Mouse (Mus musculus) CH12.LX (cell line): ENCODE results near the gene Cd207.

Experiments
- BHLHE40 ChIP-seq: IDR thresholded peaks from 2 replicates; pipeline ENCODE4 v1.6.1; 2011; ENCODE audit warnings: mild to moderate bottlenecking, low read depth, low read length, improper control_type of control experiment
- CHD1 ChIP-seq: IDR thresholded peaks from 2 replicates; pipeline ENCODE4 v1.6.1; 2012; ENCODE audit warnings: low read depth, low read length, improper control_type of control experiment, inconsistent platforms
- CTCF ChIP-seq, 2 experiments: IDR thresholded peaks in 1 of 2; conservative IDR thresholded peaks in 1 of 2; 2 replicates each; pipeline ENCODE4 v1.5.1; 2011 to 2012; ENCODE audit warnings: low read depth in 2 of 2, low read length in 2 of 2, improper control_type of control experiment in 1 of 2, inconsistent platforms in 1 of 2, mild to moderate bottlenecking in 1 of 2, moderate library complexity in 1 of 2
- EP300 ChIP-seq: IDR thresholded peaks from 2 replicates; pipeline ENCODE4 v1.6.1; 2011; ENCODE audit warnings: low read length, improper control_type of control experiment
- ETS1 ChIP-seq: conservative IDR thresholded peaks from 2 replicates; pipeline ENCODE4 v1.6.1; 2012; ENCODE audit warnings: low read depth, mild to moderate bottlenecking, inconsistent platforms, low read length, improper control_type of control experiment, moderate library complexity
- TCF12 ChIP-seq: IDR thresholded peaks from 2 replicates; pipeline ENCODE4 v1.6.1; 2014; ENCODE audit warnings: low read depth, mild to moderate bottlenecking, inconsistent platforms, low read length, improper control_type of control experiment

DNA sequence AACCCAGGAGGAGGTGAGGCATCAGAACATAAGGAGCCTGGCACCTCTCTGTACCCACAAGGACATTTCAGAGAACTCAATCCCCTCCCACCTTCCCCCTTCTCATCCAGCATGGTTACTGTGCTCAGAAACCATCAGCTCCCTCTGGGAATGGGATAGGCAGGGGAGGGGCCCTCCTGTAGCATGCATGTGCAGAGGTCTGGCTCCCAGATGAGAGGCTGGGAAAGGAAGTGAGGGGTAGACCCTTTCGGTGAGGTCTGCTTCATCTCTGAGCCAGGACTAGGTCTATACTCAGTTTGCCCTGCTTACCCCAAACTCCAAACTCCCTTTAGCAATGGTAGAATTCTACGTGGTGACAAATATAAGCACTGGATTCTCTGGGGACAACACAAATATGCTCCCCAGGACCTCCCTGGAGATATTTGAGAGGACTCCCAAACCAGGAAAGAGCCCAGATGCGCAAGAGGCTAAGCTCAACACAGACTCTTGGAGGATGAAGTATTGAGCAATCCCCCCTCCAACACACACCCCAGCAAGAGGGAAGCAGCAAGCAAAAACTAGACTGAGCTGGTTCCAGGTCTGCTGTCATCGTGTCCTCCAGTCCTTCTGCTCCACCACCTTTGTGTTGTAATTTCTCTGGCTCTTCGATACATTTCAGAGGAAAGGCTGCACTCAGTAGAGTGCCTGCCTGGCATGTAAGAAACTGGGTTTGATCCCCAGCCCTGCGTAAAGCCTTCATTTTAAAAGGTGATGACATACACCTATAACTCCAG, 30.3 kb upstream of the Cd207 start:
- TF ChIP-seq EP300 (no peak), CTCF (conservative IDR thresholded peaks at IDR 0.05 in 1 of 2, IDR thresholded peaks at IDR 0.05 in 1 of 2; ENCODE audit: low read depth in 2 of 2, low read length in 2 of 2) (no peak), BHLHE40 (no peak), TCF12 (no peak), CHD1 (no peak), ETS1 (no peak)
